Mouse (Mus musculus): ENCODE measurements around the gene Gm26897.

Gm26897 gene

GRCm38 (mm10) chr5:111733851-111734250, at the start of gene Gm26897:
Gm26897 (plus strand) TSS chr5:111733924.
- no peak for DNase-seq

GRCm38 (mm10) chr5:111687370-111687769, 46.4 kb upstream of the Gm26897 start:
- no peak for DNase-seq

GRCm38 (mm10) chr5:111688584-111688983, 45.1 kb upstream of the Gm26897 start:
- DNase-seq, result no peak

- no peak for DNase-seq
Measured at GRCm38 (mm10) chr5:111697996-111698395, 35.7 kb upstream of the Gm26897 start.

GRCm38 (mm10) chr5:111699711-111700303, 33.9 kb upstream of the Gm26897 start:
- DNase-seq, result no peak

GRCm38 (mm10) chr5:111701634-111702329, 31.9 kb upstream of the Gm26897 start:
- no peak for DNase-seq

- DNase-seq, result no peak
Measured at GRCm38 (mm10) chr5:111703586-111703985, 30.1 kb upstream of the Gm26897 start.

- no peak for DNase-seq
Measured at GRCm38 (mm10) chr5:111704326-111704725, 29.4 kb upstream of the Gm26897 start.

- DNase-seq, result no peak
Measured at GRCm38 (mm10) chr5:111709195-111709901, 24.4 kb upstream of the Gm26897 start.

- DNase-seq, result no peak
Measured at GRCm38 (mm10) chr5:111719018-111719417, 14.7 kb upstream of the Gm26897 start.

- peak; percentile 44 for DNase-seq
Measured at GRCm38 (mm10) chr5:111720726-111721125, 13.0 kb upstream of the Gm26897 start.

GRCm38 (mm10) chr5:111724713-111725112, 9.0 kb upstream of the Gm26897 start:
- peak; percentile 71 for DNase-seq

GRCm38 (mm10) chr5:111725195-111725920, 8.4 kb upstream of the Gm26897 start:
- DNase-seq, result no peak

- no peak for DNase-seq
Measured at GRCm38 (mm10) chr5:111728411-111728810, 5.3 kb upstream of the Gm26897 start.

GRCm38 (mm10) chr5:111730560-111731167, 3.1 kb upstream of the Gm26897 start:
- DNase-seq, result no peak

- no peak for DNase-seq
Measured at GRCm38 (mm10) chr5:111732194-111732593, 1.5 kb upstream of the Gm26897 start.

GRCm38 (mm10) chr5:111739480-111739879, 5.8 kb downstream of the Gm26897 start:
- DNase-seq, result no peak

GRCm38 (mm10) chr5:111740384-111741275, 6.9 kb downstream of the Gm26897 start:
- no peak for DNase-seq

- no peak for DNase-seq
Measured at GRCm38 (mm10) chr5:111741352-111741751, 7.6 kb downstream of the Gm26897 start.

GRCm38 (mm10) chr5:111742290-111742898, 8.7 kb downstream of the Gm26897 start:
- DNase-seq, result no peak

GRCm38 (mm10) chr5:111749599-111749998, 15.9 kb downstream of the Gm26897 start:
- DNase-seq, result no peak
